Mouse (Mus musculus): ENCODE results near the gene Gm17402. TPM values are rescaled to one million over a fixed set of nuclear protein-coding genes. Genes with fewer than 3 reads are reported as not detected.

Gene Gm17402
- total RNA-seq, 1 experiment from 2014 or later, result not detected

Other genes starting within 250 kb of the Gm17402 start
- 4.1 and 4.9 TPM in 2 replicates for gene Mlf1, start 1.1 kb downstream of the Gm17402 start, total RNA-seq (2021)
- 78.8 and 97.6 TPM in 2 replicates for gene Gfm1, start 54.9 kb upstream of the Gm17402 start, total RNA-seq (2021)
- gene Lxn, start 88.8 kb upstream of the Gm17402 start, total RNA-seq (2021), result 19.8 and 21.5 TPM in 2 replicates
- gene Rarres1, start 140.4 kb upstream of the Gm17402 start, total RNA-seq (2021), result 0.24 TPM in 1 of 2 replicates, not detected in the other
- gene Mfsd1, start 207.6 kb upstream of the Gm17402 start, total RNA-seq (2021), result 59.1 and 73.9 TPM in 2 replicates